Mouse (Mus musculus): ENCODE measurements around the gene Iffo2. TPM values are rescaled to one million over a fixed set of nuclear protein-coding genes. Genes with fewer than 3 reads are reported as not detected.

Iffo2 gene
- 2.0 and 2.2 TPM in 2 replicates for polyA plus RNA-seq (2012; rRNA removed)

DNA sequence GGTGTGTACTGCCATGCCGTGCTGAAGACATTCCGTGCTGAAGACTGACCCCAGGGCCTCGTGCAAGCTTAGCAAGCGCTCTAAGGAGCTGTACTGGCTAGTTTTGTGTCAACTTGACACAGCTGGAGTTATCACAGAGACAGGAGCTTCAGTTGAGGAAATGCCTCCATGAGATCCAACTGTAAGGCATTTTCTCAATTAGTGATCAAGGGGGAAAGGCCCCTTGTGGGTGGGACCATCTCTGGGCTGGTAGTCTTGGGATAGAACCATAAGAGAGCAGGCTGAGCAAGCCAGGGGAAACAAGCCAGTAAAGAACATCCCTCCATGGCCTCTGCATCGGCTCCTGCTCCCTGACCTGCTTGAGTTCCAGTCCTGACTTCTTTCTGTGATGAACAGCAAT is at the start of gene Iffo2:
Gene Iffo2 (plus strand): TSS at position 301 of the 400 bp plus-strand sequence.

GRCm38 (mm10) chr4:139602357-139603244 is 72.3 kb downstream of the Iffo2 start, which contains the start of gene Gm21969:
Gene Gm21969 (plus strand): TSS chr4:139603186.

DNA sequence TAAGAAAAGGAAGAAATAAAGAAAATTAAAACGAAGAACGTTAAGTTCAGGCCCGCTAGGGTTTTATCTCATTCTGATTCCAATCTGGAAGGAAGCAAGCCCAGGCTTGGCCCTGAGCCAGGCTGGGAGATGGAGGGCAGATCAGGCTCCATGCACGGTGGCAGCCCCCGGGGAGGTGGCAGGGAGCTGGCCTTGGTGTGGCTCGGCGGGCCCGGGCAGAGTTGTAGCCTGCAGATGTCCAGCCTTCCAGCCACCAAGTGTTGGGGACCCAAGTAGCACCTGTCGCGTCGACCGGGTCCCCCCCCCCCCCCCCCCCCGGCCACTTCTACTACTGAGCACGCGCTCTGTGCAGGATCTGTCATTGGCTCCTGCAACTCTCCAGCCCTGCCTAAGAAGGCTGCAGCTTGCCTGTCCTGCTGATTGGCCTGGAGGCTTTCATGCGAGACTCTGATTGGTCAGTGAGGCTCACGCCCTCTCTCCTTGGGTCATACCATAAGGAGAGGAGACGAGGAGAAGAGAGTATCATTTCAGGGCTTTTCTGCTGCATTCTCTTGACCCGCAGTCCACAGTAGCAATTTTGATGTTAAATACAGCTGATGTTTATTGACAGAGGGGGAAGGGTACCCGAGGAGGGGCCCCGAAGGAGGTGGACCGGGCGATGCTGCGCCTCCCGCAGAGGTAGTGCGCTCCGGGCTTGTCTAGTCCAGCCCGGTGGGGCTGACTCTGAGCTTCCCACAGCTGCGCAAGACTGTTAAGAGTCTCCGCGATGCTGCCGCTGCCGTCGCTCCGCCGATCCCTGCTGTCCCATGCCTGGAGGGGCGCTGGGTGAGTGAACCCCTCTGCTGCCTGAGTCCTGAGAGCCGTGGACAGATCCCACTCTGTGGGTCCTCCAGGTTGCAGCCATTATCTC is 92.3 kb downstream of the Iffo2 start, which contains the start of gene Aldh4a1:
Gene Aldh4a1 (plus strand): TSS at position 494 of the 910 bp plus-strand sequence.

DNA sequence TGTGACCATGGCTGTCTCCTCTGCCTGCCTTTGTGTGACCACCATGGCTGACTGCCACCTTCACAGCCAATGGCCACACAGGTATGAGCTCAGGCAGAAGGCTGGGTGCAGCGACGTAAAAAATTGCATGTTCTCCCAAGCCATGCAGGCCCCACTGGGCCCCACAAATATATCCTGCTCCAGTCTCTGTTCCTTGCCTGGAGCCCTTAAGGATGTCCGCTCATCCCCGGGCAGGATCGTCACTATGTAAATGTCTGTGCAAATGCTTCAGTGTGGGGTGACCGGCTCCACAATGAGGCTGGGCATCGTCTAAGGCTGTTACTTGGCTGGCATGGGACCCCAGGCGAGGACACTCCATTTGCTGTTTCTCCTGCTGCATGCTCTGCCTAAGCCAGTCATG is 122.9 kb downstream of the Iffo2 start, which contains the start of gene Tas1r2:
Gene Tas1r2 (plus strand): TSS at position 301 of the 400 bp plus-strand sequence.

Other genes starting within 250 kb of the Iffo2 start
- 16.9 and 17.1 TPM in 2 replicates for gene Pqlc2, start 219.8 kb upstream of the Iffo2 start, polyA plus RNA-seq (2012; rRNA removed)
- gene Akr7a5, start 219.8 kb upstream of the Iffo2 start, polyA plus RNA-seq (2012; rRNA removed) = 17.2 and 18.4 TPM in 2 replicates
- gene Mrto4, start 178.0 kb upstream of the Iffo2 start, polyA plus RNA-seq (2012; rRNA removed) = 29.6 and 30.1 TPM in 2 replicates
- 6.4 and 6.9 TPM in 2 replicates for gene Emc1, start 178.0 kb upstream of the Iffo2 start, polyA plus RNA-seq (2012; rRNA removed)
- 36.7 and 54.6 TPM in 2 replicates for gene Ubr4, start 177.9 kb upstream of the Iffo2 start, polyA plus RNA-seq (2012; rRNA removed)
- gene Gm21969, start 72.6 kb downstream of the Iffo2 start, polyA plus RNA-seq (2012; rRNA removed) = not detected in 2 replicates
- gene Aldh4a1, start 92.3 kb downstream of the Iffo2 start, polyA plus RNA-seq (2012; rRNA removed) = 46.5 and 50.1 TPM in 2 replicates
- gene Tas1r2, start 123.0 kb downstream of the Iffo2 start, polyA plus RNA-seq (2012; rRNA removed) = not detected in 2 replicates